Mouse (Mus musculus) CH12.LX (cell line): ENCODE results near the gene Dpm1. TPM values are rescaled to one million over a fixed set of nuclear protein-coding genes. Genes with fewer than 3 reads are reported as not detected.

Source experiments
- DNase-seq: peaks from one replicate; pipeline ENCODE4 v3.0.0-alpha.2; 2013; ENCODE audit errors: extremely low read depth
- H3K27ac ChIP-seq: 2 replicates; pipeline ENCODE4 v1.5.1; 2012; ENCODE audit warnings: low read depth, mild to moderate bottlenecking, control low read depth, moderate library complexity; ENCODE audit not compliant: insufficient read depth
- H3K27me3 ChIP-seq: replicated peaks from 2 replicates; pipeline ENCODE3; 2012; ENCODE audit warnings: inconsistent platforms
- H3K36me3 ChIP-seq, 2 experiments: replicated peaks in 1 of 2; 2 replicates each; pipeline versions ENCODE3 to v1.6.1; 2012; ENCODE audit warnings: inconsistent platforms in 1 of 2, low read length in 1 of 2, mild to moderate bottlenecking in 1 of 2, mixed read lengths in 1 of 2, moderate library complexity in 1 of 2; ENCODE audit not compliant: control insufficient read depth in 1 of 2, insufficient read depth in 1 of 2
- H3K4me1 ChIP-seq, 2 experiments: 2 replicates each; pipeline ENCODE4 v1.6.1; 2012; ENCODE audit warnings: inconsistent platforms in 1 of 2, moderate library complexity in 1 of 2; ENCODE audit not compliant: insufficient read depth in 2 of 2, control insufficient read depth in 1 of 2
- H3K4me2 ChIP-seq: 2 replicates; pipeline ENCODE4 v1.6.1; 2012; ENCODE audit warnings: low read depth, mild to moderate bottlenecking, control low read depth; ENCODE audit not compliant: poor library complexity, insufficient read depth, severe bottlenecking
- H3K4me3 ChIP-seq, 3 experiments: fragments of 150-350 bp in 1 of 3; sonication (generic) in 1 of 3; replicated peaks in 1 of 3; 2 replicates each; pipeline versions ENCODE3 to v1.5.1; 2011 to 2012; ENCODE audit warnings: low read depth in 2 of 3, low read length in 2 of 3, mild to moderate bottlenecking in 2 of 3, moderate library complexity in 2 of 3, control low read depth in 1 of 3, improper control_type of control experiment in 1 of 3, inconsistent platforms in 1 of 3, mixed read lengths in 1 of 3; ENCODE audit not compliant: poor library complexity in 1 of 3
- H3K79me2 ChIP-seq: replicated peaks from 2 replicates; pipeline ENCODE4 v1.6.1; 2012; ENCODE audit warnings: mild to moderate bottlenecking, moderate library complexity; ENCODE audit not compliant: control insufficient read depth, poor library complexity, insufficient read depth, severe bottlenecking; ENCODE audit errors: extremely low read depth
- H3K9ac ChIP-seq: 2 replicates; pipeline ENCODE4 v1.6.1; 2012; ENCODE audit warnings: low read depth, mild to moderate bottlenecking, control low read depth, moderate library complexity; ENCODE audit not compliant: insufficient read depth
- H3K9me3 ChIP-seq: replicated peaks from 2 replicates; pipeline ENCODE3; 2012; ENCODE audit warnings: low read length, inconsistent platforms, mixed read lengths
- BHLHE40 ChIP-seq: IDR thresholded peaks from 2 replicates; pipeline ENCODE4 v1.6.1; 2011; ENCODE audit warnings: mild to moderate bottlenecking, low read depth, low read length, improper control_type of control experiment
- CHD1 ChIP-seq: IDR thresholded peaks from 2 replicates; pipeline ENCODE4 v1.6.1; 2012; ENCODE audit warnings: low read depth, low read length, improper control_type of control experiment, inconsistent platforms
- CHD2 ChIP-seq: IDR thresholded peaks from 2 replicates; pipeline ENCODE4 v1.6.1; 2011; ENCODE audit warnings: low read length, improper control_type of control experiment
- CTCF ChIP-seq, 2 experiments: IDR thresholded peaks in 1 of 2; conservative IDR thresholded peaks in 1 of 2; 2 replicates each; pipeline ENCODE4 v1.5.1; 2011 to 2012; ENCODE audit warnings: low read depth in 2 of 2, low read length in 2 of 2, improper control_type of control experiment in 1 of 2, inconsistent platforms in 1 of 2, mild to moderate bottlenecking in 1 of 2, moderate library complexity in 1 of 2
- ELF1 ChIP-seq: IDR thresholded peaks from 2 replicates; pipeline ENCODE4 v1.6.1; 2014; ENCODE audit warnings: low read depth, mild to moderate bottlenecking, inconsistent platforms, low read length, improper control_type of control experiment
- GABPA ChIP-seq: IDR thresholded peaks from 2 replicates; pipeline ENCODE4 v1.6.1; 2012; ENCODE audit warnings: low read depth, low read length, improper control_type of control experiment, inconsistent platforms; ENCODE audit not compliant: insufficient replicate concordance
- HCFC1 ChIP-seq: IDR thresholded peaks from 2 replicates; pipeline ENCODE4 v1.6.1; 2012; ENCODE audit warnings: low read depth, mild to moderate bottlenecking, inconsistent platforms, low read length, improper control_type of control experiment
- KAT2A ChIP-seq: IDR thresholded peaks from 2 replicates; pipeline ENCODE4 v1.6.1; 2012; ENCODE audit warnings: low read length, improper control_type of control experiment, inconsistent platforms; ENCODE audit not compliant: insufficient replicate concordance
- MXI1 ChIP-seq: IDR thresholded peaks from 2 replicates; pipeline ENCODE4 v1.6.1; 2011; ENCODE audit warnings: mild to moderate bottlenecking, low read depth, low read length, improper control_type of control experiment
- NELFE ChIP-seq: IDR thresholded peaks from 2 replicates; pipeline ENCODE4 v1.6.1; 2011; ENCODE audit warnings: low read depth, low read length, improper control_type of control experiment
- NRF1 ChIP-seq: IDR thresholded peaks from 2 replicates; pipeline ENCODE4 v1.6.1; 2014; ENCODE audit warnings: low read depth, mild to moderate bottlenecking, inconsistent platforms, low read length, improper control_type of control experiment, moderate library complexity
- RCOR1 ChIP-seq: conservative IDR thresholded peaks from 2 replicates; pipeline ENCODE4 v1.6.1; 2012; ENCODE audit warnings: low read depth, mild to moderate bottlenecking, inconsistent platforms, low read length, improper control_type of control experiment
- TCF12 ChIP-seq: IDR thresholded peaks from 2 replicates; pipeline ENCODE4 v1.6.1; 2014; ENCODE audit warnings: low read depth, mild to moderate bottlenecking, inconsistent platforms, low read length, improper control_type of control experiment
- USF1 ChIP-seq: IDR thresholded peaks from 2 replicates; pipeline ENCODE4 v1.6.1; 2014; ENCODE audit warnings: low read depth, mild to moderate bottlenecking, inconsistent platforms, low read length, improper control_type of control experiment
- ZNF384 ChIP-seq: IDR thresholded peaks from 2 replicates; pipeline ENCODE4 v1.6.1; 2012; ENCODE audit warnings: low read depth, low read length, improper control_type of control experiment, inconsistent platforms
- dilution Hi-C: fragments of 300-500 bp; cut with MboI; formaldehyde crosslinking; loops from 2 replicates; pipeline ENCODE4 v1.14.3; 2020; ENCODE audit warnings: low sequenced_read_pairs; ENCODE audit not compliant: extremely low pct_unique_long_range_greater_than_20kb, extremely low pct_ligation_motif_present
- in situ Hi-C: fragments of 300-500 bp; cut with MboI; formaldehyde crosslinking; loops from 3 replicates; pipeline ENCODE4 v1.14.3; 2019; ENCODE audit warnings: low sequenced_read_pairs, low pct_ligation_motif_present, low pct_unique_long_range_greater_than_20kb, mixed read lengths
- polyA plus RNA-seq: library from polyadenylated mRNA; unstranded; fragments of >175 nt; gene quantifications from 2 replicates; pipeline ENCODE4 v1.2.1, GENCODE M21; 2012; ENCODE audit warnings: low read depth; ENCODE audit not compliant: insufficient read length
- total RNA-seq, 2 experiments: library from RNA; depleted of rRNA; stranded (reverse); fragments of 300-350 nt in 1 of 2; fragments of >200 nt in 1 of 2; gene quantifications; 2 replicates each; pipeline ENCODE4 v1.2.3; 2012 to 2014

Dpm1 gene
- total and polyA plus RNA-seq, 3 experiments, result 28.5 to 52.9 (median 30.7) TPM

DNA sequence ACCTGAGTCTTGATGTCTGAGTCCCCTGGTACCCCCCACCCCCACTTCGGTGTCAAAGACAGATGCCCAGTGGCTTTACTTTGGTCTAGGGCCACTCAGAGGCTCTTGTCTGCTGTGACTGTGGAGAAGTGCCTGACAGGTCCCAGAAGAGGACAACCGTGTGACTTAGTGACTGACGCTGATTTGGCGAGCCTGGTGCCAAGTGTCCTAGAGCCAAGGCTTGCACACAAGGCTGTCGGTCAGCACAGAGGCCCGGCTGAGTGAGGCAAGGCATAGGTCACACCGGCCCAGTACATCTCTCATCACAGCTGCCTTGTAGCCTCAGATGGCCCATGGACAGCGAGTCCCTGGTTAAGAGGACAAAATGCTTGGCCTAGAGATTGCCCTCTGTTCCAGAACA, 28.7 kb upstream of the Dpm1 start:
- dilution Hi-C loops (no loop called here), in situ Hi-C loops (loop anchor here (10.0 kb wide), 1 partner anchor 376 kb away; no protein-coding TSS in a partner anchor)
- Histone ChIP-seq H3K79me2 (no peaks in the 10 kb centered on the region), H3K4me1 (peaks cover 13 to 27% of the 10 kb centered on the region in 2 experiments), H3K4me2 (no peak overlapping the region), H3K9ac (no peak overlapping the region), H3K36me3 (no peaks in the 10 kb centered on the region), H3K4me3 (no peak overlapping the region), H3K9me3 (no peaks in the 10 kb centered on the region), H3K27me3 (peaks cover 5% of the 10 kb centered on the region), H3K27ac (no peak overlapping the region)
- DNase-seq, result no peak
- TF ChIP-seq NELFE (no peak), USF1 (no peak), ZNF384 (no peak), CHD1 (no peak), NRF1 (no peak)

DNA sequence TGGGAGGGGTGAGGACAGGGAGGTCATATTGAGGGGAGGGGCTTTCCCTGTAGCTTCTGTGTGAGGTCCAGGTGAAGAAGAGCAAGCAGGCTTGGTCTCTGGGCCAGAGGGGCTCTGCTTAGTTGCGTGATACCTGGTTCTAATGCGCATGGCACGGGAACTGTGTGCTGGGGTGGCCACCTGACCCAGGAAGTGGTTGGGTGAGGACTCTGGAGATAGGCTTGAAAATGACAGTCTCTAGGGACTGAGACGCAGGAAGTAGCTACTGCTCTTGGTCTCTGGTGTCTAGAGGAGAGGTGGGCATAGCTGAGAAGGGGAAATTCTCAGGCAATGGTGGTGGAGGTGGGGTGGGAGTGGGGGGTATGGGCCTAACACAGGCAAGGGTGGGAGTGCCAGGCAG, 26.8 kb upstream of the Dpm1 start:
- H3K9me3 ChIP-seq, result no peaks in the 10 kb centered on the region
- H3K27me3 ChIP-seq, result peaks cover 6% of the 10 kb centered on the region
- no peaks in the 10 kb centered on the region for H3K36me3 ChIP-seq
- peak; percentile 57 for DNase-seq
- H3K4me2 ChIP-seq, result no peak overlapping the region
- H3K79me2 ChIP-seq, result no peaks in the 10 kb centered on the region
- peaks cover 10 to 27% of the 10 kb centered on the region in 2 experiments for H3K4me1 ChIP-seq
- H3K27ac ChIP-seq, result no peak overlapping the region
- dilution Hi-C loops, result no loop called here
- TF ChIP-seq CTCF (conservative IDR thresholded peaks at IDR 0.05 in 1 of 2, IDR thresholded peaks at IDR 0.05 in 1 of 2; ENCODE audit: low read depth in 2 of 2, low read length in 2 of 2), result no peak
- no peak for TF ChIP-seq CHD2
- no peak; the same call in 1 of the 2 replicates for TF ChIP-seq HCFC1
- 0 out of 2 replicates have a peak, but pooled peaks have one; percentile 22 for TF ChIP-seq TCF12
- no peak for TF ChIP-seq RCOR1
- TF ChIP-seq MXI1, result no peak
- TF ChIP-seq GABPA, result no peak
- peak; percentile 60 for TF ChIP-seq NRF1
- peak; percentile 61; the same call in 1 of the 2 replicates for TF ChIP-seq ELF1
- TF ChIP-seq BHLHE40, result 0 out of 2 replicates have a peak, but pooled peaks have one; percentile 35
- TF ChIP-seq KAT2A, result 0 out of 2 replicates have a peak, but pooled peaks have one; percentile 34
- H3K4me3 ChIP-seq, result peak overlapping the region in 1 of 3 experiments; percentile 33
- H3K9ac ChIP-seq, result no peak overlapping the region
- in situ Hi-C loops, result loop anchor here (10.0 kb wide), 1 partner anchor 378 kb away; no protein-coding TSS in a partner anchor
